Mouse (Mus musculus): ENCODE results near the gene Pim3. TPM values are rescaled to one million over a fixed set of nuclear protein-coding genes. Genes with fewer than 3 reads are reported as not detected.

Pim3 gene
- polyA plus RNA-seq, 1 experiment from 2014 or later: 42.7 TPM

DNA sequence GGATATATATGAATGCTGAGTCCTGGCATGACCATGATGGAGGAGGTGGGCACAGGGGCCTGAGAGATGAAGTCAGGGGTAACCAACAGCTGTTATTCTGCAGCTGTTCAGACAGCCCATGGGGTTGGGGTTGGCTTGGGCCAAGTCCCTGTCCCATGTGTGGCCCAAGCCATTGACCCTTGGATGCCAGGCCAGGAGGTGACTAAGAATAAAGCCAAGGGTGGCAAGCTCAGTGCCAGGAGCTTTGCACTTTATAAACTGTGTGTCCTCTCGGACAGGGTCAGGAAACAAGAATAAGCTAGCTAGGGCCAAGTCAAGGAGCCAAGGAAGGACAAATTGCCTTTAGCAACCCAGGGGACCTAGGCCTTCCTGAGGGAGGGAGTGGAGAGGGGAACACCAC lies 30.3 kb downstream of the Pim3 start:
- WGBS: 86% methylated on average over 1 of the region's 1 CpGs
- ATAC-seq: no peak

DNA sequence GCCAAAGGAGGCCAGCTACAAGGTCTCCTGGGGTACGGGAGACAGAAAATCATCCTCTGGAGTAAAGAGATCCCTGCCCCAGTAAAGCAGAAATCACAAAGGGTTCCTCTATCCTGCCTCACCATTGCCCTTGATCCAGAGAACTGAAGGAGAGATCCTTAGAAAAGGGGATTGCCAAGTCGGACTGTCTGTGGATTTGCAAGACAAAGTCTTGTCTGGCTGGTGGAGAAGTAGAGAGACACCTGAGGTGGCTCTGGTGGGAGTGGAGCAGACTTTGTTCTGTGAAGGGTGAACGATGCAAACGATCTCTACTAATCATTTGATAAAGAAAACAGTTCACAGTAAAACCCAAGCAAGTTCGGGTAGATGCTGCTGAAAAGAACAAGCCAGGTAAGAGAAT lies 30.9 kb downstream of the Pim3 start:
- peaks cover 14% of the 10 kb centered on the region for H3K4me1 ChIP-seq
- H3K9ac ChIP-seq: no peak overlapping the region
- no peak overlapping the region for H3K27ac ChIP-seq
- H3K9me3 ChIP-seq (replicated peaks): no peaks in the 10 kb centered on the region
- no peak for ATAC-seq
- 72% methylated on average over 5 of the region's 5 CpGs for WGBS
- no peak overlapping the region for H3K4me3 ChIP-seq
- peaks cover 16% of the 10 kb centered on the region for H3K27me3 ChIP-seq
- no peak overlapping the region for H3K4me2 ChIP-seq
- no peaks in the 10 kb centered on the region for H3K36me3 ChIP-seq (ENCODE audit: poor library complexity, severe bottlenecking)

More for the DNA sequence above, 30.3 kb downstream of the Pim3 start:
- peaks cover 14% of the 10 kb centered on the region for H3K4me1 ChIP-seq
- H3K27ac ChIP-seq: no peak overlapping the region
- no peak overlapping the region for H3K4me2 ChIP-seq
- peaks cover 16% of the 10 kb centered on the region for H3K27me3 ChIP-seq
- no peaks in the 10 kb centered on the region for H3K9me3 ChIP-seq (replicated peaks)
- no peak overlapping the region for H3K9ac ChIP-seq
- H3K4me3 ChIP-seq: no peak overlapping the region
- H3K36me3 ChIP-seq (ENCODE audit: poor library complexity, severe bottlenecking): no peaks in the 10 kb centered on the region

DNA sequence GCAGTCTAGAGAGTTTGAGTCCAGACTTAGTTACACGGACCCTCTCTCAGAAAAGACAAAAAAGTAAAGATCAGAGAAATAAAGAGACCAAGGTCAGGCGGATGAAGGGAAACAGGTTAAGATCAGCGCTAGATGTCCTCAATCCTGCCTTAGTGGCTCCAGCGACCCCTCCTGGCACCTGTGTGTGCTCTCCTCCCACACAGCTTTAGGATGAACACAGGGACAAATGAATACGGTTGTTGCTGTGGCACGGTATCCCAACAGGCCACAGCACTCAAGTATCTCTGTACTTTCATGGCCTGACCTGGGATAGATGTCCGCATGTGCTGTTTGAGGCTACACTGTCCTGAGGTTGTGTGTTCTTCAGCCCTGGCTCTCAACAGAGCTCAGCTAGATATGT lies 33.1 kb downstream of the Pim3 start:
- H3K27me3 ChIP-seq: peaks cover 3% of the 10 kb centered on the region
- ATAC-seq: no peak
- no peak overlapping the region for H3K27ac ChIP-seq
- H3K4me2 ChIP-seq: no peak overlapping the region
- no peak overlapping the region for H3K9ac ChIP-seq
- WGBS: 70% methylated on average over 7 of the region's 7 CpGs
- H3K9me3 ChIP-seq (replicated peaks): no peaks in the 10 kb centered on the region
- H3K4me3 ChIP-seq: no peak overlapping the region
- peaks cover 13% of the 10 kb centered on the region for H3K4me1 ChIP-seq
- H3K36me3 ChIP-seq (ENCODE audit: poor library complexity, severe bottlenecking): no peaks in the 10 kb centered on the region

DNA sequence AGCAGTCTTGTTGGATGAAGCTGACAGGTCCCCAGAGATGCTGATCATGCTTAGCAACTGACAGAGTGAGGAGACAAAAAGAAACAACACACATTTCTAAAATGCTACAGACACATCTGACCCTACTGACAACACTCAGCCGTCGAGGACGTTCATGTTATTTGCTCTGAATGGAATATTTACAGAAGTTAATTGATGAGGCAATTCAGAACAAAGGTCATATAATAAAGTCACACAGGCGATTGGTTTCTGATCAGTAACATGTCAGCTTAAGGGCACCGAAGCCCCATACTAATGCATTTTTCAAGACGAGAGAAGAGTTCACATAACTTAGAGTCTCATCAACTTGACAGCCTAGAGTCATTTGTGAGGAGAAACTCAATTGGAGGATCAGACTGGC lies 33.9 kb downstream of the Pim3 start:
- no peak overlapping the region for H3K9ac ChIP-seq
- 0 out of 2 replicates have a peak, but pooled peaks cover 3% of the 10 kb centered on the region for H3K27me3 ChIP-seq
- H3K4me3 ChIP-seq: no peak overlapping the region
- H3K4me1 ChIP-seq: peaks cover 5% of the 10 kb centered on the region
- H3K27ac ChIP-seq: no peak overlapping the region
- no peak for ATAC-seq
- 84% methylated on average over 6 of the region's 6 CpGs for WGBS
- no peaks in the 10 kb centered on the region for H3K36me3 ChIP-seq (ENCODE audit: poor library complexity, severe bottlenecking)
- no peaks in the 10 kb centered on the region for H3K9me3 ChIP-seq (replicated peaks)
- H3K4me2 ChIP-seq: no peak overlapping the region

DNA sequence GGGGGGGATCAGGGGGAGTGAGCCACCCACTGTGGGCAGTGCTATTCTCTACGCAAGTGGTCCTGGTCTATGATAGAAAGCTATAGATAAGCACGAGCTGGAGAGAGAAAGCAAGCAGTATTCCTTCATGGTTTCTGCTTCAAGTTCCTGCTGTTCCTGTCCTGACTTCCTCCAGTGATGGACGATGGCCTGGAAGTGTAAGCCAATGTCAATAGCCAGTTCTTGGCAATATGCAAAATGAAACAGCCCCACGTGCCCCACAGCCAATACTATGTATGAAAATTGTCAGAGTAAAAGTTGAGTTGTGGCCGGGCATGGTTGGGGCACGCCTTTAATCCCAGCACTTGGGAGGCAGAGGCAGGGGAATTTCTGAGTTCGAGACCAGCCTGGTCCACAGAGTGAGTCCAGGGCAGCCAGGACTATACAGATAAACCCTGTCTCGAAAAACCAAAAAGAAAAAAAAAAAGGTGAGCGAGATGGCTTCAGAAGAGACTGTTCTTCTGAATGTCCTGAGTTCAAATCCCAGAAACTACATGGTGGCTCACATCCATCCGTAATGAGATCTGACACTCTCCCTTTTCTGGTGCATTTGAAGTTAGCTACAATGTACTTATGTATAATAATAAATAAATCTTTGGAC lies 34.5 kb downstream of the Pim3 start:
- Histone ChIP-seq H3K27ac (no peak overlapping the region), H3K4me3 (no peak overlapping the region), H3K9me3 (replicated peaks) (no peaks in the 10 kb centered on the region), H3K27me3 (0 out of 2 replicates have a peak, but pooled peaks cover 3% of the 10 kb centered on the region), H3K4me1 (no peaks in the 10 kb centered on the region), H3K36me3 (ENCODE audit: poor library complexity, severe bottlenecking) (no peaks in the 10 kb centered on the region), H3K4me2 (no peak overlapping the region), H3K9ac (no peak overlapping the region)
- WGBS: 91% methylated on average over 10 of the region's 10 CpGs
- ATAC-seq: no peak

DNA sequence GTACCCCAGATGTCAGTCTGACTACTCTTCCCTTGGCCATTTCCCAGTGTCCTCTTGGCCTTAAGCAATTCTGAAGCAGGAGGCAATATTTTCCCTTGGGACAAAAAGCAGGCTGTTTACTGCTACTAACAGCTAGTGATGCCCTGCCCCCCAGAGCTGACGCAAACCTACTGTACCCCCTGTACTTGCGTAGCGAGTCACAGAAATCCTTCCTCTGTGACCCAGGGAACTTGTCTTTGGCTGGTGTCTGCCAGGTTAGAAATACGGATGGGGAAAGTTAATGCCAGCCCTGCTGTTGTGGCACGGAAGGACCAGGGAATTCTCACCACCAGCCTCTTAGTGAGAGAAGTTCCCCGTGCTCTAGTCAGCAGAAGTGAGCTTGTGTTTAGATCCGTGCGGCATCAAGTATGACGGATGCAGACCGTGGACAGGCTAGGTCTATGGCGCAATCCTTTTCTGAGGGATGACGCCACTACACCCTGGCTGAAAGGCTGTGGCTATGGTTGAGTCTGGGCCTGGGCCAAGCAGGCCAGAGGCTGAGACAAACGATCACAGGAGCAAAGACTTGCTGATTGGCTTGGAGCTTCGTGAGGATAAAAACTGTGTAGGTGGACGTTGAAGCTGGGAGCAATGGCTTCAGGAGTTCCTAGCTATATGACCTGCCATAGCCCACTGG lies 40.4 kb downstream of the Pim3 start:
- Histone ChIP-seq H3K9ac (no peak overlapping the region), H3K4me3 (no peak overlapping the region), H3K4me2 (no peak overlapping the region), H3K36me3 (ENCODE audit: poor library complexity, severe bottlenecking) (no peaks in the 10 kb centered on the region), H3K9me3 (replicated peaks) (no peaks in the 10 kb centered on the region), H3K4me1 (no peaks in the 10 kb centered on the region), H3K27me3 (no peaks in the 10 kb centered on the region), H3K27ac (no peak overlapping the region)
- WGBS: 90% methylated on average over 15 of the region's 15 CpGs
- ATAC-seq: no peak

GRCm38 (mm10) chr15:88903086-88903485 lies 41.1 kb downstream of the Pim3 start:
- H3K27me3 ChIP-seq: no peaks in the 10 kb centered on the region
- H3K9me3 ChIP-seq (replicated peaks): no peaks in the 10 kb centered on the region
- H3K4me2 ChIP-seq: no peak overlapping the region
- no peaks in the 10 kb centered on the region for H3K4me1 ChIP-seq
- H3K9ac ChIP-seq: no peak overlapping the region
- WGBS: 69% methylated on average over 1 of the region's 1 CpGs
- H3K36me3 ChIP-seq (ENCODE audit: poor library complexity, severe bottlenecking): no peaks in the 10 kb centered on the region
- no peak for ATAC-seq
- no peak overlapping the region for H3K4me3 ChIP-seq
- H3K27ac ChIP-seq: no peak overlapping the region

DNA sequence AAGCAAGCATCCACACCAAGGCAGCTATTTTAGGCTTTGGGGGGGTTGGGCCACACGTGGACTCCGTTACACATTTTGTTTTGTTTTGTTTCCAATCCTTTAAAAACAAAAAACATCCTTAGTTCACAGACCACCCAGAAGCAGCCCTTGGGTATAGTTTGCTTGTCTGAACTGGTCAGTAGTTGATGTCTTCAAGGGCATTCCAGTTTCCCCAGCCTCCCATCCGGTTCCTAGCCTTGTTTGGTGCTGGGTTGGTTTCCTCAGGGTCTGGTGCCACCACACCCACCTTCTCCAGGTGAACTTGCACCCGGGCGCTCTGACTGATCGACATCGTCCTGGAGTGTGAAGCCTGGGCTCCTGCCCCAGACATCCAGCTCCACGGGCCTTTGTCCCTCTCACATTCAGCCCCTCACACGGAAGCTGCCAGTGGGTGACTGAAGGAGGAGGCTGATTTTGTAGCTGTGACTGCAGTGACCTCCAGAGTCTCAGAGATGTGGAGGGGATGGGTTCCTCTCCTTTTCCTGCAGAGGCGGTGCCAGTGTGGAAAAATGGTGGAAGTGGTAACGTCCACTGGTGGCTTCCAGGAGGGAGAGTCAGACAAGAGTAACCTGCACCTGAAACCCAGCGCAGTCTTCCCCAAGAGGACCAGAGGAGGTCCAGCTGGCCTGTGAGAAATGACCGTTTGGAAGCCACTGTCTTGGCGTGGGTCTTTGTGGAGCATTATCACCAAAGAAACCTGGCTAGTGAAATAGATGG lies 42.2 kb downstream of the Pim3 start:
- no peaks in the 10 kb centered on the region for H3K4me1 ChIP-seq
- no peak overlapping the region for H3K9ac ChIP-seq
- no peaks in the 10 kb centered on the region for H3K27me3 ChIP-seq
- H3K4me2 ChIP-seq: no peak overlapping the region
- no peak overlapping the region for H3K27ac ChIP-seq
- H3K36me3 ChIP-seq (ENCODE audit: poor library complexity, severe bottlenecking): no peaks in the 10 kb centered on the region
- WGBS: 82% methylated on average over 14 of the region's 14 CpGs
- no peak overlapping the region for H3K4me3 ChIP-seq
- no peaks in the 10 kb centered on the region for H3K9me3 ChIP-seq (replicated peaks)
- ATAC-seq: no peak

DNA sequence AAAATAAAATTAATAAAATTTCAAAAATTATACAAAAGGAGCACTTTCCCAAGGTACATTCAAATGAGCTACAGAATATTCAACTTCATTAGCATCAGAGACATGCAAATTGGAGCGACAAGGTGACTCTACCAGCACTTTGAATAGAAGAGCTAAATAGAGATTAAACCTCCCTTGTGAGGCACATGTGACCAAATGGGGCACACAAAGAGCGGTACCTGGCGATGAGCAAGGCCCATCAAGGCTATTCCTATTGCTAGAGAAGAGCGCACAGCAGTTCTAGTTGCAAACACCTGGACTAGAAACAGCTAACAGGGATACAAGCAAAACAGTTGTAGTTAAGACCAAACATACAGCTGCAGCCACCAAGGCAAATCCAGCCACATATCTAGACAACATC lies 44.4 kb downstream of the Pim3 start:
- Histone ChIP-seq H3K27me3 (no peaks in the 10 kb centered on the region), H3K9me3 (replicated peaks) (no peaks in the 10 kb centered on the region), H3K4me1 (no peaks in the 10 kb centered on the region), H3K27ac (no peak overlapping the region), H3K4me3 (no peak overlapping the region), H3K9ac (no peak overlapping the region), H3K36me3 (ENCODE audit: poor library complexity, severe bottlenecking) (no peaks in the 10 kb centered on the region), H3K4me2 (no peak overlapping the region)
- no peak for ATAC-seq
- WGBS: 75% methylated on average over 4 of the region's 4 CpGs

- H3K4me2 ChIP-seq: no peak overlapping the region
- H3K9me3 ChIP-seq (replicated peaks): no peaks in the 10 kb centered on the region
- no peaks in the 10 kb centered on the region for H3K36me3 ChIP-seq (ENCODE audit: poor library complexity, severe bottlenecking)
- ATAC-seq: no peak
- 95% methylated on average over 7 of the region's 7 CpGs for WGBS
- no peaks in the 10 kb centered on the region for H3K27me3 ChIP-seq
- H3K4me3 ChIP-seq: no peak overlapping the region
- no peak overlapping the region for H3K9ac ChIP-seq
- no peaks in the 10 kb centered on the region; the same call in 1 of the 2 replicates for H3K4me1 ChIP-seq
- H3K27ac ChIP-seq: no peak overlapping the region
Observed at GRCm38 (mm10) chr15:88915046-88915445, 53.1 kb downstream of the Pim3 start.
